Mouse (Mus musculus): ENCODE data around the gene Catsperg1. TPM values are rescaled to one million over a fixed set of nuclear protein-coding genes. Genes with fewer than 3 reads are reported as not detected.

Catsperg1 gene
- 0.78 and 1.5 TPM in 2 replicates for polyA plus RNA-seq (2014; fragmentation: Nextera tagmentation; extraction: Ambion mirVana)

- 4% methylated on average over 20 of the region's 20 CpGs for whole genome bisulfite sequencing
- Histone ChIP-seq H3K27ac (ENCODE audit: low read depth) (no peak within 1 kb of the TSS), H3K36me3 (ENCODE audit: control insufficient read depth, insufficient read depth, low read length) (no peaks in the 10 kb centered on the region), H3K9ac (ENCODE audit: low read length) (no peak within 1 kb of the TSS), H3K4me1 (replicated peaks; ENCODE audit: control insufficient read depth, insufficient read depth, low read length) (no peaks in the 10 kb centered on the region), H3K27me3 (replicated peaks; ENCODE audit: control insufficient read depth, insufficient read depth, low read length) (no peaks in the 10 kb centered on the region; the same call in 1 of the 2 replicates), H3K4me3 (ENCODE audit: low read depth, low read length) (no peak within 1 kb of the TSS), H3K9me3 (ENCODE audit: control insufficient read depth, low read length) (no peaks in the 10 kb centered on the region; the same call in 1 of the 2 replicates), H3K4me2 (ENCODE audit: low read length) (peak within 1 kb of the TSS; percentile 30)
- ATAC-seq (replicated peaks; ENCODE audit: low FRiP score, low TSS enrichment, low read depth) (0 out of 2 replicates have a peak, but pooled peaks have one; percentile 37), DNase-seq (ENCODE audit: low spot score) (peak; percentile 68)
These were observed at the start of gene Catsperg1 for GRCm38 (mm10) chr7:29213675-29214082. TSS of gene Catsperg1 (minus strand) at chr7:29214035.

DNA sequence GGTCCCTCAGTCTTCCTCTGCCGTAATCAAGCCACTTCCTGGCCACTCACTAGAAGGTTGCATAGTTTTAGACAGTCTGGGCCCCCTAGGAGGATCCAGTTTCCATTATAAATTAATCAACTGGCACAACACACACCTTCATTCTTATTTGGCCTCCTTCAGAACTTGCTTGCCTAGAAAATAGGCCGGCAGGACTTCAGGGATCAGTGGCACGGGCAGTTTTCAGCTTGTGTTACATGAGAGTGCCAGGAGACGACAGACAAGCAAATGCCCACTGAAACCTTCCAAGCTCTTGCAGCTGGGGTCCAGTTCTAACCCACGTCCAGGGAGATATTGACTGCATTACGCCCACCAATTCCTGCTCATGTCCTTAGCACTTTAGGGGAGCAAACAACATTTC is 48.3 kb upstream of the Catsperg1 start:
- Histone ChIP-seq H3K27me3 (replicated peaks; ENCODE audit: control insufficient read depth, insufficient read depth, low read length) (no peaks in the 10 kb centered on the region), H3K4me2 (ENCODE audit: low read length) (no peak overlapping the region), H3K9me3 (ENCODE audit: control insufficient read depth, low read length) (no peaks in the 10 kb centered on the region), H3K36me3 (ENCODE audit: control insufficient read depth, insufficient read depth, low read length) (0 out of 2 replicates have a peak, but pooled peaks cover 13% of the 10 kb centered on the region), H3K4me1 (replicated peaks; ENCODE audit: control insufficient read depth, insufficient read depth, low read length) (peaks cover 11% of the 10 kb centered on the region), H3K4me3 (ENCODE audit: low read depth, low read length) (no peak overlapping the region), H3K27ac (ENCODE audit: low read depth) (no peak overlapping the region), H3K9ac (ENCODE audit: low read length) (no peak overlapping the region)
- no peak for ATAC-seq (replicated peaks; ENCODE audit: low FRiP score, low TSS enrichment, low read depth)
- DNase-seq (ENCODE audit: low spot score), result no peak
- 76% methylated on average over 6 of the region's 6 CpGs for WGBS

GRCm38 (mm10) chr7:29259781-29260730 is 46.2 kb upstream of the Catsperg1 start:
- H3K27me3 ChIP-seq (replicated peaks; ENCODE audit: control insufficient read depth, insufficient read depth, low read length), result no peaks in the 10 kb centered on the region
- H3K9ac ChIP-seq (ENCODE audit: low read length), result no peak overlapping the region
- DNase-seq (ENCODE audit: low spot score), result no peak
- ATAC-seq (replicated peaks; ENCODE audit: low FRiP score, low TSS enrichment, low read depth), result no peak
- no peaks in the 10 kb centered on the region for H3K9me3 ChIP-seq (ENCODE audit: control insufficient read depth, low read length)
- H3K4me2 ChIP-seq (ENCODE audit: low read length), result no peak overlapping the region
- 83% methylated on average over 10 of the region's 10 CpGs for WGBS
- H3K4me1 ChIP-seq (replicated peaks; ENCODE audit: control insufficient read depth, insufficient read depth, low read length), result peaks cover 18% of the 10 kb centered on the region
- no peak overlapping the region for H3K4me3 ChIP-seq (ENCODE audit: low read depth, low read length)
- no peak overlapping the region for H3K27ac ChIP-seq (ENCODE audit: low read depth)
- 0 out of 2 replicates have a peak, but pooled peaks cover 13% of the 10 kb centered on the region for H3K36me3 ChIP-seq (ENCODE audit: control insufficient read depth, insufficient read depth, low read length)

- Histone ChIP-seq H3K9ac (ENCODE audit: low read length) (no peak overlapping the region), H3K36me3 (ENCODE audit: control insufficient read depth, insufficient read depth, low read length) (0 out of 2 replicates have a peak, but pooled peaks cover 13% of the 10 kb centered on the region), H3K27ac (ENCODE audit: low read depth) (no peak overlapping the region), H3K27me3 (replicated peaks; ENCODE audit: control insufficient read depth, insufficient read depth, low read length) (no peaks in the 10 kb centered on the region), H3K4me2 (ENCODE audit: low read length) (no peak overlapping the region), H3K4me1 (replicated peaks; ENCODE audit: control insufficient read depth, insufficient read depth, low read length) (peaks cover 18% of the 10 kb centered on the region), H3K9me3 (ENCODE audit: control insufficient read depth, low read length) (no peaks in the 10 kb centered on the region), H3K4me3 (ENCODE audit: low read depth, low read length) (no peak overlapping the region)
- DNase-seq (ENCODE audit: low spot score), result no peak
- 86% methylated on average over 1 of the region's 1 CpGs for WGBS
- ATAC-seq (replicated peaks; ENCODE audit: low FRiP score, low TSS enrichment, low read depth), result no peak
These were observed 43.5 kb upstream of the Catsperg1 start for GRCm38 (mm10) chr7:29257368-29257767.

- ATAC-seq (replicated peaks; ENCODE audit: low FRiP score, low TSS enrichment, low read depth), result no peak
These were observed 42.0 kb upstream of the Catsperg1 start for GRCm38 (mm10) chr7:29255875-29256274.

GRCm38 (mm10) chr7:29253842-29254241 is 40.0 kb upstream of the Catsperg1 start:
- WGBS, result 25% methylated on average over 5 of the region's 5 CpGs
- ATAC-seq (replicated peaks; ENCODE audit: low FRiP score, low TSS enrichment, low read depth) (peak; percentile 30; the same call in 1 of the 2 replicates), DNase-seq (ENCODE audit: low spot score) (peak; percentile 66)
- no peaks in the 10 kb centered on the region for H3K9me3 ChIP-seq (ENCODE audit: control insufficient read depth, low read length)
- H3K9ac ChIP-seq (ENCODE audit: low read length), result no peak overlapping the region
- peak overlapping the region; percentile 24 for H3K27ac ChIP-seq (ENCODE audit: low read depth)
- H3K36me3 ChIP-seq (ENCODE audit: control insufficient read depth, insufficient read depth, low read length), result 0 out of 2 replicates have a peak, but pooled peaks cover 4% of the 10 kb centered on the region
- peaks cover 18% of the 10 kb centered on the region for H3K4me1 ChIP-seq (replicated peaks; ENCODE audit: control insufficient read depth, insufficient read depth, low read length)
- no peak overlapping the region for H3K4me2 ChIP-seq (ENCODE audit: low read length)
- no peaks in the 10 kb centered on the region for H3K27me3 ChIP-seq (replicated peaks; ENCODE audit: control insufficient read depth, insufficient read depth, low read length)
- H3K4me3 ChIP-seq (ENCODE audit: low read depth, low read length), result no peak overlapping the region

More at GRCm38 (mm10) chr7:29255875-29256274, 42.0 kb upstream of the Catsperg1 start:
- H3K4me2 ChIP-seq (ENCODE audit: low read length), result no peak overlapping the region
- H3K4me3 ChIP-seq (ENCODE audit: low read depth, low read length), result no peak overlapping the region
- 80% methylated on average over 4 of the region's 4 CpGs for WGBS
- H3K9me3 ChIP-seq (ENCODE audit: control insufficient read depth, low read length), result no peaks in the 10 kb centered on the region
- no peak overlapping the region for H3K9ac ChIP-seq (ENCODE audit: low read length)
- no peaks in the 10 kb centered on the region for H3K27me3 ChIP-seq (replicated peaks; ENCODE audit: control insufficient read depth, insufficient read depth, low read length)
- 0 out of 2 replicates have a peak, but pooled peaks cover 13% of the 10 kb centered on the region for H3K36me3 ChIP-seq (ENCODE audit: control insufficient read depth, insufficient read depth, low read length)
- DNase-seq (ENCODE audit: low spot score), result no peak
- H3K27ac ChIP-seq (ENCODE audit: low read depth), result no peak overlapping the region
- H3K4me1 ChIP-seq (replicated peaks; ENCODE audit: control insufficient read depth, insufficient read depth, low read length), result peaks cover 18% of the 10 kb centered on the region

- Histone ChIP-seq H3K9ac (ENCODE audit: low read length) (no peak overlapping the region), H3K4me3 (ENCODE audit: low read depth, low read length) (no peak overlapping the region), H3K4me1 (replicated peaks; ENCODE audit: control insufficient read depth, insufficient read depth, low read length) (peaks cover 21% of the 10 kb centered on the region), H3K27me3 (replicated peaks; ENCODE audit: control insufficient read depth, insufficient read depth, low read length) (no peaks in the 10 kb centered on the region), H3K4me2 (ENCODE audit: low read length) (no peak overlapping the region), H3K9me3 (ENCODE audit: control insufficient read depth, low read length) (no peaks in the 10 kb centered on the region), H3K36me3 (ENCODE audit: control insufficient read depth, insufficient read depth, low read length) (no peaks in the 10 kb centered on the region; the same call in 1 of the 2 replicates), H3K27ac (ENCODE audit: low read depth) (peak overlapping the region; percentile 0; the same call in 1 of the 2 replicates)
- WGBS, result 58% methylated on average over 3 of the region's 3 CpGs
- ATAC-seq (replicated peaks; ENCODE audit: low FRiP score, low TSS enrichment, low read depth) (peak; percentile 63), DNase-seq (ENCODE audit: low spot score) (peak; percentile 69)
These were observed 37.3 kb upstream of the Catsperg1 start for GRCm38 (mm10) chr7:29251166-29251565.

DNA sequence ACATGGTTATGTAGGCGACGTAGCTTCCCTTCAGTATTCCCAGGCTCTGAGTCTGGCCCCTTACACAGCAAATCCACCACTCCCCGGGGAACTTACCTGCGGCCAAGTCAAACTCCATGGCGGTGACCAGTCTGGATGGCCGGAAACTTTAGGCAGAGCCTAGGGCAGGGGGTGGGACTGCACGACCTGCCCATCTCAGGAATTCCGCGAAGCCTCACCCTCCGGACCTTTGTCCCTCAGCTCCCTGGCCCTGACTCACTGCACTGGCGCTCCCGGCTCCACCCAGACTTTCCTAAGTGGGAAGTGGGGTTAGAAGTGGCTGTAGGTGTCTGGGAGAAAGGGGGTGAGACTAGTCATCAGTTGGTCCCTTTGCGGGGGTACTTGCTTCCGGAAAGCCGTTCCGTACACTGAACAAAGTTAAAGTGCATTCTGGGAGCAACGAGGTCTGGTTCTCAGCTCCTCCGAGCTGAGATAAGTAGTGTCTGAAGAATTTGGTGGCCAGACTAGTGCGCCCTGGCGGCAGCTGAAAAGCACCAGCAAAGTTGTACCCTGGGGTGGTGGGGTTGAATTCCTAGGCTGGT is 34.5 kb upstream of the Catsperg1 start, which contains the start of gene 2200002D01Rik:
TSS of gene 2200002D01Rik (minus strand) at position 206 of the 581 bp plus-strand sequence.
- 21% methylated on average over 20 of the region's 20 CpGs for WGBS
- Histone ChIP-seq H3K27me3 (replicated peaks; ENCODE audit: control insufficient read depth, insufficient read depth, low read length) (no peaks in the 10 kb centered on the region), H3K9me3 (ENCODE audit: control insufficient read depth, low read length) (no peaks in the 10 kb centered on the region), H3K36me3 (ENCODE audit: control insufficient read depth, insufficient read depth, low read length) (peaks cover 12% of the 10 kb centered on the region), H3K4me3 (ENCODE audit: low read depth, low read length) (peak within 1 kb of the TSS; percentile 41), H3K4me2 (ENCODE audit: low read length) (peak within 1 kb of the TSS; percentile 49), H3K27ac (ENCODE audit: low read depth) (peak within 1 kb of the TSS; percentile 81), H3K4me1 (replicated peaks; ENCODE audit: control insufficient read depth, insufficient read depth, low read length) (peaks cover 24% of the 10 kb centered on the region), H3K9ac (ENCODE audit: low read length) (peak within 1 kb of the TSS; percentile 51)
- ATAC-seq (replicated peaks; ENCODE audit: low FRiP score, low TSS enrichment, low read depth) (peak; percentile 71), DNase-seq (ENCODE audit: low spot score) (peak; percentile 76)

Data from intestine, embryonic 14.5 days (tissue).